Mouse (Mus musculus): Measurements from ENCODE around the gene Eppin.

Eppin gene

DNA sequence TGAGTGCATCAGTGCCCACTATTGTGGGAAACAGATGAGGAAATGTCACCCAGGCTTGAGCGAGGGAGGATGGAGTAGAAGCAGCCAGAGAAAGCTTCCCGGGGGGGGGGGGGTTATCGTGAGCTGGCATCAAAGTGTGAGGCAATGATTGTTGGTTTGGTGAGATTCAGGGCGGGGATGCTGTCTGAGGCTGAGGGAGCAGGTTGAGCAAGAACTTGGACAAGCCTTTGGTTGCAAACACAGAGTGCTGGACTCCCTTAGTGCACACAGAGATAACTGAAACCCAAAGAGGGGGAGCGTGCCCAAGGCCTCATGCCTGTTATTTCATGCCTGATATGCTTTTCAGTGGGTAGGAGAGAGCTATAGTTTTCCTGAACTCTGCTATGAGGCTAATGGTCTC is 25.9 kb downstream of the Eppin start:
- CTCF ChIA-PET = interaction anchor here in 1 of 4 experiments (0.6 kb wide), 1 partner anchor 572 kb away, joined by 3 read pairs; no protein-coding TSS in a partner anchor
- POLR2A ChIA-PET = interaction anchor here in 2 of 4 experiments (0.6 to 1.0 kb wide), 3 partner anchors 9 to 142 kb away, joined by 3 to 4 read pairs (median 3); no protein-coding TSS in a partner anchor

DNA sequence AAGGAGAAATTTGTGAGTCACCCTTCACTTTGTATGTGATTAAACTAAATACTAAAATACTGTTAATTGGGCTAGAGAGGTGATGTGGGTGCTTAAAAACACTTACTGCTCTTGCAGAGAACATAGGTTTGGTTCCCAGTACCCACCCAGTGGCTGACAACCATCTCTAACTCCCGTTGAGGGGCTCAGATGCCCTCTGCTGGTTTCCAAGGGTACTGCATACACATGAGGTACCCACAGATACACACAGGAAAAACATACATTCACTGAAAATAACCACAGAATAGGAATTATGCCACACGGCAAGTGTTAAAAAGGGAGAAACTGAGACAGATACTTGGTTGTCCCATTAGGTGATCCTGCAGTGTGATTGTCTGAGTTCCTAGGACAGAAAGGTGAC is 26.4 kb downstream of the Eppin start:
- ChIA-PET POLR2A (no interaction called here), CTCF (interaction anchor here in 1 of 4 experiments (0.5 kb wide), 1 partner anchor 101 kb away, joined by 4 read pairs; no protein-coding TSS in a partner anchor)

DNA sequence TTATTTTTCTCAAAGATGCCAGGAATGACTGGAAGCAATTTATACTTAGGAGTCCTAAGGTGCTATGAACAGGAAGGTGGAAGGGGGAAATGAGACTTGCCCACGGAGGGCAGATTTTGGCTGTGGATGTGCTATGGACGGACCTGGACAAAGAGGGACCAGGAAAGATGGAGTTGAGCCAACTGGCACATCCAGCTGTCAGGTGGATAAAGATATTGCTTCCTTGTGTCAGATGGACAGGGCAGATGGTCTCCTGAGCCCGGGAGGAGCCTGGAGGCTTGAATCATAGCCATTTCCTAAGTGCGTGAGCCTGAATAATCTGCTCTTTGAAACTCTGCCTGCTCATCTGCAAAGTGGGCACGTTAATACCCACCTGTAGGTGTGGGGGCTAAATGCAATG is 29.0 kb downstream of the Eppin start:
- CTCF ChIA-PET = interaction anchor here in 3 of 4 experiments (0.6 to 3.4 kb wide), 12 partner anchors 12 to 314 kb away, joined by 3 to 16 read pairs (median 3); partner anchors contain the start of genes Eppin (in 1 of the 3) and Slpi (in 1 of the 3)
- POLR2A ChIA-PET = interaction anchor here in 2 of 4 experiments (0.5 to 1.2 kb wide), 2 partner anchors 239 to 240 kb away, joined by 3 read pairs; partner anchors contain the start of gene Acot8 (in 1 of the 2)

DNA sequence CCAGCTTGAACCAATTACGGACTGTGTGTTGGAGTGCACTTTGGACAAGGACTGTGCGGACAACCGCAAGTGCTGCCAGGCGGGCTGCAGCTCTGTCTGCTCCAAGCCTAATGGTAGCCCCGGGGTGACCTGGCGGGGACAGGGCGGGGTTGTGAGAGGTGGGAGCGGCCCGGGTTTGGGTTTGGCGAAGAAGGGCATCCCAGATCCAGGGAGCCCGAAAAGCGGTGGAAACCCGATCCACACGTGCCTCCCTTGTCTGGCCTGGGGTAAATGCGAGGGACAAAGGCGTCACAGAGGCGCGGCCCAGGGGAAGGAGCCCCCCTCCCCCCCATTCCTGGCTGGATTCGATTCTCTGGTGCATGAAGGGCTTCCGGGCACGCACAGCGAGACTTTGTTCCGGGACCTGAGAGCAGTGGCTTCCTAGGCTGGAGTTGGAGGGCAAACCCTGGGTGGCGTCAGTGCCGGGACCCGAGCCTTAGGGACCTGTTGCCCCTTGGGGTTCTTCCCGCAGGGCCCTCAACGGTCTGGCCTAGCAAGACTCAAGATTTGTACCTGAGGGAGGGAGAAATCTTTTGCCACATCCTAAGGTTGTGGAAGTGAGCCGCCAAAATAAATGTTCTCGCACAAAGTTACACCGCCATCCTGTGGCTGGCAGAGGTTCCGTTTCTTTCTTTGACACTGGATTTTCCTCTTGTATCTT is 29.9 kb downstream of the Eppin start:
- POLR2A ChIA-PET = interaction anchor here (0.6 to 1.9 kb wide), 13 partner anchors 9 to 146 kb away, joined by 3 to 6 read pairs (median 4); partner anchors contain the start of genes Sdc4 (in 2 of the 4), Pigt (in 1 of the 4) and Spint3 (in 1 of the 4)
- CTCF ChIA-PET = interaction anchor here (0.6 to 3.4 kb wide), 25 partner anchors 13 to 1218 kb away, joined by 3 to 16 read pairs (median 3); partner anchors contain the start of genes Gm20458 (in 2 of the 4), Slpi (in 2 of the 4) and Eppin (in 1 of the 4)

DNA sequence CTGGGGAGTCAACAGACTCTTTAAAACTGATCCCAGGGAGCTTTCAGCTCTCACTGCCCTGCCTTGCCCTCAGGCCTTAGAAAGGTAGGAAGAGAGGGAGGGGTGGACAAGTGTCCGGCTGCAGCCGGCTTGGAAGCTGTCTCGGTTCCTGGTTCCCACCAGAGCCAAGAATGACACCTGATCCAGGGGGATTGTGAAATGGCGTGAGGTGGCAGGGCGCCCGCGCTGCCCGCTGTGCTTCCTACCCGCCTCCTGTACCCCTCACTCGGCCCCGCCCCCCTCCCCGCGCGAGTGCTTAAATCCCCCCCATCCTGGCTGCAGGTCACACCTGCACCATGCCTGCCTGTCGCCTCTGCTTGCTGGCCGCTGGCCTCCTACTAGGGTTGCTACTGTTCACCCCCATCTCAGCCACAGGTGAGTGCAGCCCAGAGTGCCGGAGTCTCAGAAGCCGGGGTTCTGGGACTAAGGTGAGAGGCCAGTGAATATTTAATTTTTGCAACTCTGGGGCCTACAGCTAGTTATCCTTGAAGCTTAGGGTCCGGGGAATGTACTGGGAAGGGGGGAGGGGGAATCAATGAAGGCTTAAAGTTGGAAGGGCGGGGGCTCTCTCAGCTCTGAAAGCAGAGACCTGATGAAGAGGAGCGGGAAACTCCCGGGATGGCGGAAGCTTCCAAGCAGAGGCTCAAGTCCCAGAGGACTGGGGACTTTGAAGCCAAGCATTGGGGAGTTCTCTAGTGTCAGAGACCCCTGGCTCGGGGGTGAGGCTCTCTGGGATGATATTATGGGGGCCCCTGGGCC is 30.8 kb downstream of the Eppin start, which contains the start of gene Wfdc2:
TSS of gene Wfdc2 (plus strand) at position 23 of the 798 bp plus-strand sequence.
- CTCF ChIA-PET = interaction anchor here (0.6 to 3.4 kb wide), 22 partner anchors 12 to 1217 kb away, joined by 3 to 16 read pairs (median 3); partner anchors contain the start of genes Gm20458 (in 2 of the 4) and Slpi (in 1 of the 4)
- POLR2A ChIA-PET = interaction anchor here (0.6 to 1.9 kb wide), 25 partner anchors 10 to 1500 kb away, joined by 3 to 7 read pairs (median 3); partner anchors contain the start of genes Sdc4 (in 2 of the 4), Pigt (in 1 of the 4) and Spint3 (in 1 of the 4)

DNA sequence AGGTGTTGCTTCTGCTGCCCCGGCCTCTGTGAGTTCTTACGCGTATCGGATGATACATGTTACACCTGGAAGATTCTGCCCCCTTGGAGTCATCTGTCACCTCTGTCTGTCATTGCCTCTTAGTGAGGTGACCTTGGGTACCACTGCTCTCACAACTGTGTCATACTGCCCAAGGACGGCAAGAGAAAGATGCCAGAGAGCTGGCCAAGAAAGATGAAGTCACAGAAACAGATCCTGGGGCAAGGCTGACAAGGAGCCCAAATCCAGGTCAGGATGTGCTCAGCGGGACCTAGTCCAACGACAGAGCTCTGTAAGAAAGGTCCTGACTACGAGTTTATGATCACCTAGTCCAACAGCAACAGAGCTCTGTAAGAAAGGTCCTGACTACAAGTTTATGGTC is 33.3 kb downstream of the Eppin start:
- ChIA-PET CTCF (interaction anchor here in 1 of 4 experiments (0.5 kb wide), 1 partner anchor 105 kb away, joined by 3 read pairs; no protein-coding TSS in a partner anchor), POLR2A (interaction anchor here in 2 of 4 experiments (1.2 to 1.3 kb wide), 2 partner anchors 90 to 331 kb away, joined by 4 to 5 read pairs; no protein-coding TSS in a partner anchor)

DNA sequence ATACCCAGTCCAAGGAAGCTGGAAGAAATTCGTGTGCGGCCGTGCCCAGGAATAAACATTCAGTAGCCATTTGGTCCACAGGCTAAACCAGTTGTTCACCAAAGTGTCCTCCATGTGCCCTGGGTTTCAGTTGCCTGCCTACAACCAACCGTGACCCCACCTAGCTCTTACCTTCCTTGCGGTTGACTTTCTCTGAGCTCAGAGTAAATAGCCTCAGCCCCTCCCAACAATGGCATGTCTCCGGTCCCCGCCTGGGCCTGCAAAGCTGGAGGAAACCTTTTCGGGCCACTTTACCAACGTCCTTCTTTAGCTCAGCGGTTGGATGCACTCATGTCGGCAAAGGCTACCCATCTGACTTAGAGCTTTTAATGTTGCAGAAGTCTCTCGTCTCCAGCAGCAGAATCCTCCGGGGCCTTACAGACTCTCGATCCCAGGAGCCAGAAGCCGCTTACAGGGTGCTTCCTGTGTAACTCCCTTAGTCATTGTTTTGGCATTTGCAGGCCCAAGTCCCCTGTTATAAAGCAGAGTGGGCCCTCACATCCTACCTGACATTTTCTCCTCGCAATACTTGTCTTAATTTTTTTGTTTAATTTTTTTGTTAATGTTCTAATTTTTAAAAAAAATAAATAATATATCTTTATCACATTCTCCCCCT is 34.3 kb downstream of the Eppin start:
- POLR2A ChIA-PET = interaction anchor here (0.8 to 2.1 kb wide), 18 partner anchors 9 to 330 kb away, joined by 3 to 15 read pairs (median 4); partner anchors contain the start of genes Gm20458 (in 2 of the 4), Sdc4 (in 1 of the 4) and Zswim1 (in 1 of the 4)
- CTCF ChIA-PET = interaction anchor here in 3 of 4 experiments (0.5 to 2.0 kb wide), 8 partner anchors 9 to 308 kb away, joined by 3 to 6 read pairs (median 5); partner anchors contain the start of genes Wfdc10 (in 1 of the 3) and Wfdc9 (in 1 of the 3)

DNA sequence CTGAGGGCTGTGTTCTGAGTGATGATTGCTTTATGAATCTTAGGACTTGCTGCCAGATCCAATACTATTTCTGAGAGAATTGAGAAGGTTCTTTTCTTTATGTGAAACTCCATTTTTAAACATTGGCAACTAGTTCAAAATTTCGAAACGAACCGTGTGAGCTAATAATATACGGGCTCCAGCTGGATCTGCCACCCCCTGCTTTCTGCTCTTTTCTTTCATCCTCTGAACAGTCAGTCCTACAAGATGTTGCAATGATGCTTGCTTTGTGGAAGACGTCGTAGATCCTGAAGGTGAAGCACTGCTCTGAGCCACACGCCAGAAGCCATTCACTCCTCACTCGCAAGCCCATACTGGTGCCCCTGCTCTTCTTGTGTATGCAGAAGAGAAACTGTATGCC is 35.0 kb downstream of the Eppin start:
- ChIA-PET CTCF (interaction anchor here in 3 of 4 experiments (0.5 to 2.0 kb wide), 8 partner anchors 27 to 309 kb away, joined by 3 to 6 read pairs (median 4); partner anchors contain the start of genes Wfdc10 (in 1 of the 3) and Wfdc9 (in 1 of the 3)), POLR2A (interaction anchor here (0.6 to 2.1 kb wide), 18 partner anchors 8 to 854 kb away, joined by 3 to 15 read pairs (median 4); partner anchors contain the start of genes Gm20458 (in 2 of the 4), Sdc4 (in 1 of the 4) and Zswim1 (in 1 of the 4))

DNA sequence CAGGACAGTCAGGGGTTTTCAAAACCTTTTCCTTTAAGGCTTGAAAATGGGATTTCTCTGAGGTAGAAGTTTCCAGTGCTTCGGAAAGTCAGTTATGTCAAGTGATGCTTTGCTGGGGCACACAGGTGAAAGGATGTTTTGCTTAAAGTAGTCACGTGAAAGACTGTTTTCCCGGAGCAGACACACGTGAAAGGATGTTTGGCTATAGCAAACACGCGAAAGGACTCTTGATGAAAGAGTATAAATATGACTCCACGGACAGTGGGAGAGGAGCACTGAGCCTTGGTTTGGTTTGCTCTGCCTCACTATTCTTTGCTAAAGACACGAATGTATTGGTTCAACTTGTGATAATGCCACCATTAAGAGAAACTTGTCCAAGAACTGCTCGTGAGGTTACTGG is 41.9 kb downstream of the Eppin start:
- CTCF ChIA-PET = no interaction called here

DNA sequence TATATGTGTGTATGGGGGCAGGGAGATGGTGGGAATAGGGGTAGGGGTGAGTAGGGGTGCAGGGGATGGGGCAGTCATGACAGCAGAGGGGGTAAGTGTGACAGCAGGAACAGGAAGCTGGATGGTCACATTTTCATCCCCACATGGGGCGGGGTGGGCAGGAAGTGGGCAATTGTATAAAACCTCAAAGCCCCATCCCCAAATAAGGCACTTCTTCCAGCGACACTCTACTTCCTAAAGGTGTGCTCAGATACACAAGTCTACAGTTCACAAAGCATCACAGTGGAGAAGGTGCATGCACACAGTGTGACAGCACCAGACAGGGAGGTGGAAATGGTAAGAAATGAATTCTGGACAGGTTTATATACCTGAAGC is 42.5 kb downstream of the Eppin start:
- POLR2A ChIA-PET = interaction anchor here in 3 of 4 experiments (0.5 to 4.3 kb wide), 11 partner anchors 8 to 647 kb away, joined by 3 to 15 read pairs (median 3); partner anchors contain the start of genes Wfdc2 (in 2 of the 3), Gm20458 (in 1 of the 3) and Pigt (in 1 of the 3)

More for the DNA sequence above, 41.9 kb downstream of the Eppin start:
- POLR2A ChIA-PET = interaction anchor here in 3 of 4 experiments (0.5 to 4.3 kb wide), 5 partner anchors 7 to 646 kb away, joined by 3 to 15 read pairs (median 3); partner anchors contain the start of gene Gm20458 (in 1 of the 3)

DNA sequence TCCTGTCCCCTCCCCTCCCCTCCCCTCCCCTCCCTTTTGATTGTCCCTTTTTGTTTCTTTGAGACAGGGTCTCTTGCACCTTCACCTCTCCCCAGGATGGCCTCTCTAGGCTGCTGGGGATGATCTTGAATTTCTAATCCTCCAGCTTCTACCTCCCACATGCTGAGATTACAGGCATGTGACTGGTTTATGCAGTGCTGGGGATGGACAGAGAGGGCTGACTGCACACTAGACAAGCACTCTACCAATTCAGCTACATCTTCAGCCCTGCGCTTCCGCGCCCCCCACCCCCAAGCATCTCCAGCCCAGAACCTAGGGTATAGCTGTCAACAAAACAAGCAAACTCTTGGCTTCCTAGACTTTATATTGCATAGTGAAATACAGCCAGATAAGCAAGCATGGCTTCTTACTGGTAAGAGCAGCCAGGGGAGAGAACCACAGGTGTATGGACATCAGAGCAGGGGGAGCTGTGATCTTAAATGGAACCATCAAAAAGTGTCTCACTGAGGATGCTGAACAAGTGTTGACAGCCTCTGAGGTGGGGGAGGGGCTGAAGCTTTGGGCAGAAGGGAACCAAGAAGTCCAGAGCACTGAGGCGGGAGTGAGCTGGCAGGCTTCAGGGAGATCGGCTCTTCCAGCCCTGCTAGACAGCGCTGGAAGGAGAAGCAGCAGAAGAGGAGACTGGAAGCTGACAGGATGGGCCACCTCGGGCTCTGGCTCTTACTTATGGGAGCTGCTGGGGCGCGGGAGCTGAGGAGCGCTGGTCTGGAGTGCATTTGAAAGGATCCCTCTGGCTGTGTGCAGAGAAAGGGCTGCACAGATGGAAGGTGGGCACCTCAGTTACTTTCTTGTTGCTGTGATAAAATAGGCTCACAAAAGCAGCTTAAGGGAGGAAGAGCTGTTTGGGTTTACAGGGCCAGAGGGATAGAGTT is 43.2 kb downstream of the Eppin start:
- POLR2A ChIA-PET = interaction anchor here (0.6 to 4.3 kb wide), 17 partner anchors 8 to 152 kb away, joined by 3 to 15 read pairs (median 3); partner anchors contain the start of genes Wfdc2 (in 3 of the 4), Gm20458 (in 1 of the 4) and Pigt (in 1 of the 4)
- CTCF ChIA-PET = interaction anchor here (0.5 to 1.4 kb wide), 12 partner anchors 9 to 161 kb away, joined by 3 to 16 read pairs (median 4); partner anchors contain the start of gene Slpi (in 1 of the 4)

More for the DNA sequence above, 42.5 kb downstream of the Eppin start:
- CTCF ChIA-PET = interaction anchor here in 3 of 4 experiments (0.6 to 1.4 kb wide), 4 partner anchors 20 to 143 kb away, joined by 3 to 7 read pairs (median 4); no protein-coding TSS in a partner anchor

DNA sequence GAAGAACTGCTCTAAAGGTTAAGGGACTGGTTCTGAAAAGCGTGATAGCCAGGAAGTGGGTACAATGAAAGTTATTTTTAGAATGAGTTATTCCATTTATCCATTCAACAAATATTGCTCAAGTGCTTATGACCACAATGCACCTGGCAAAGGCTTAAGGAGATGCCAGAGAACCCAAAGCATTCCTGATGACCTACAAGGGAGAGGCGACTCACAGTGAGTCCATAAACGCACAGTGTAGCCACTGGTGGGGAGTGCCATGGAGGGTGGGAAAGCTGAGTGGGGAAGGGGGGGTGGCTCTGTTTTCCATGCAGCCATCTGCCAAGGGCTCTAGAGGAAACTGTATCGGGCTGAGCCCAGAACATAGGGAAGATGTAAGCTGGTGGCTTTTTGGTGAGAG is 44.1 kb downstream of the Eppin start:
- CTCF ChIA-PET = interaction anchor here in 1 of 4 experiments (0.5 kb wide), 1 partner anchor 13 kb away, joined by 16 read pairs; no protein-coding TSS in a partner anchor
- POLR2A ChIA-PET = interaction anchor here (0.7 to 4.3 kb wide), 10 partner anchors 9 to 126 kb away, joined by 3 to 15 read pairs (median 4); partner anchors contain the start of genes Pigt (in 1 of the 4) and Wfdc2 (in 1 of the 4)

DNA sequence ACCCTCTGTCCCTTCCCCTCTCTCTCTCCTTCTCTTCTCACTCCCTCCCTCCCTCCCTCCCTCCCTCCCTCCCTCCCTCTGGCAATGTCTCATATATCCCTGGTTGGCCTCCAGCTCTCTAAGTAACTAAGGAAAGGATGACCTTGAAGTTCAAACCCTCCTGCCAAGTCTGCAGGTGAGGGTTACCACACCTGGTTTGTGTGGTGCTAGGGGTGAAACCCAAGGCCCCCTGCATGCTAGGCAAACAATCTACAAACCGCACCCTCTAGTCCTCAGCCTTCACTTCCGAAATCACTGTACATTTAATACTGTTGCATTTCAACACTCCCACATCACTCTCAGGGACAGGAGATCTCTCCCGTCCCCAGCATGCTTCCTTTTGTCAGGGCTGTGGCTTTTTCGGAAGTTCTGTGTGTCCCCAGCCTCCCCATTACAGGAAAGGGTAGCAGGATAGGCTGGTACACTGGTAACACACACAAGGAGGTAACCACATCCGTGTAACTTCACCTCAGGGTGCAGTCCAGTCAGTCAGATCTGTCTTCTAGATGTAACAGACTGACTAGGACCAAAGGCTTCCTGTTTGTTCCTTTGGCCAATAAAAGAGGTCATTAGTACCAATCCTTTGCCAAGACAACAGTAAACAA is 48.8 kb downstream of the Eppin start:
- CTCF ChIA-PET = interaction anchor here in 1 of 4 experiments (1.1 kb wide), 1 partner anchor 144 kb away, joined by 3 read pairs; no protein-coding TSS in a partner anchor
- POLR2A ChIA-PET = interaction anchor here in 1 of 4 experiments (0.8 to 2.1 kb wide), 3 partner anchors 13 to 112 kb away, joined by 5 to 7 read pairs (median 5); partner anchors contain the start of gene Wfdc9

DNA sequence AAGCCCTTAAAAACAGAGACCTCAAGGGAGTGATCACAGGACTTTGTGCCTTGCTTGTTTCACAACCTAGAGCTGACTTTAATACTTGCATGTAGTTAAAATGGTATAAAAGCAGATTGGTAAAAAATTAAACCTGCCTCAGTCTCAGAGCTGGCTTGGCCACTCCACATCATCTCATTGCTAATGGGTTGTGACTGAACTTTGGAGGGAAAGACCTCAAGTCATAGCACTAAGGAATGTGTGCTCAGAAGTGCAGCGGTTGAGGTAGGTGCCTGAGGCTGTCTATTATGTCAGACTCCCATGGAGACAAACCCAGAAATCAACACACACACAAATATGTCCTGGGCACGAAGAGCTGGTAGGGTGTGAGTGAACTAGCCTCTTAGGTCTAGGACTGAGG is 49.6 kb downstream of the Eppin start:
- CTCF ChIA-PET = interaction anchor here in 2 of 4 experiments (1.1 to 1.7 kb wide), 2 partner anchors 12 to 143 kb away, joined by 3 to 6 read pairs; no protein-coding TSS in a partner anchor
- POLR2A ChIA-PET = interaction anchor here in 1 of 4 experiments (0.8 to 2.1 kb wide), 5 partner anchors 12 to 151 kb away, joined by 3 to 7 read pairs (median 5); partner anchors contain the start of gene Wfdc9

DNA sequence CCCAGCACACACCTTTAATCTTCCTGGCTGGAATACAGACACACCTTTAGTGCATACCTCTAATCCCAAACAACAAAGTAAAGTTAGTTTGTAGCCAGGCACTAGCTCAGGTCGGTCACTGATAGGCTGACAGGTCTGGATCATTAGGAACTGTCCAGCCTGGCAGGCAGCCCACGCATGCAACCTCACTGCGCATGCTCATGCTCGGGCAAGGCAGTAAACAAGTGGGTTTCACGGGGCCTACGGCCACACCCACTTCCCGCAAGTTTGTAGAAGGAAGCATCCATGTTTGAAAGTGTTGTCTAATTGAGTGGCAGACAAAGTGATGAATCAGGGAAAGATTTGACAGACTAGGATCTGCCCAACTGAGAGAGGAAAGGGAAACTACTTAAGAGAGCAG is 50.8 kb downstream of the Eppin start:
- ChIA-PET POLR2A (interaction anchor here in 2 of 4 experiments (0.6 to 1.4 kb wide), 2 partner anchors 11 to 20 kb away, joined by 3 read pairs; no protein-coding TSS in a partner anchor), CTCF (interaction anchor here in 3 of 4 experiments (0.6 to 1.8 kb wide), 5 partner anchors 11 to 183 kb away, joined by 3 to 6 read pairs (median 3); partner anchors contain the start of gene Slpi (in 2 of the 3))

All from embryonic stem cell, embryonic (primary cell).